Comparison of ENCODE assay signal across 27 mouse cellular contexts in the genomic region with DNA sequence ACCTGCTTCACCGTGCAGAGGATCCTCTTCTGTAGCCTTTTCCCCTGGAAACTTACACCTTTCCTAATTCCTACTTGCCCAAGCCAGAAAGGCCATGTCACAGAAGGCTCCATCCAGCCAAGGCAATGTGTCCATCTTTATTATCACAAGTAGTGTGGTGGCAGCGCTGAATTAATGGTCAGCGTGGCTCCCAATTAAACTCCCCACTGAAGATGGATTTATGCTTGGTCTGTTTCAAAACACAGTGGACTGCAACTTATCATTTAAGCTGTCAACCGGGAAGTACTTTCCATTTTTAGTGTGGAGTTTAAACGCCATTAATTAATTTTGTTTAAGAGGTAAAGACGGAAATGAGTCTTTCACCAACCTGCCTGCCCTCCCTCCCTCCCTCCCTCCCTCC.
DNase-seq lines count a peak whose midpoint lies in the region; ATAC-seq and TF ChIP-seq lines count a peak whose summit lies in the region.
"Had no signal": no experiment of that assay in that cellular context is flagged by ENCODE, and none has a peak within 500 bp of the region (broad histone marks: within the 10 kb centered on the region; RNA-seq: fewer than 3 reads in every experiment).

No protein-coding gene starts in this region.

- H3K36me3 ChIP-seq in kidney, postnatal 0 days (ENCODE audit: insufficient read depth, low read length), result no peaks in the 10 kb centered on the region
- no peaks in the 10 kb centered on the region for H3K36me3 ChIP-seq in stomach, embryonic 14.5 days (ENCODE audit: control insufficient read depth, insufficient read depth, low read length)
- H3K36me3 ChIP-seq in stomach, postnatal 0 days (ENCODE audit: control insufficient read depth, insufficient read depth, low read length), result no peaks in the 10 kb centered on the region
- no peaks in the 10 kb centered on the region for H3K36me3 ChIP-seq in stomach, embryonic 16.5 days (ENCODE audit: control insufficient read depth, insufficient read depth, low read length)
- H3K36me3 ChIP-seq: embryonic facial prominence, embryonic 10.5 days; embryonic facial prominence, embryonic 13.5 days; forebrain, embryonic 12.5 days; forebrain, embryonic 15.5 days; heart, embryonic 10.5 days; heart, embryonic 13.5 days had no signal

- no peak overlapping the region for H3K9ac ChIP-seq in kidney, postnatal 0 days (ENCODE audit: low read depth, low read length)
- no peak overlapping the region for H3K9ac ChIP-seq in stomach, embryonic 14.5 days (replicated peaks; ENCODE audit: low read depth, low read length)
- no peak overlapping the region for H3K9ac ChIP-seq in stomach, postnatal 0 days (ENCODE audit: low read length)
- H3K9ac ChIP-seq in stomach, embryonic 16.5 days (ENCODE audit: low read length), result no peak overlapping the region
- H3K9ac ChIP-seq: embryonic facial prominence, embryonic 13.5 days; forebrain, embryonic 12.5 days; forebrain, embryonic 15.5 days; heart, embryonic 13.5 days; hindbrain, embryonic 14.5 days had no signal

- H3K27me3 ChIP-seq in kidney, postnatal 0 days (ENCODE audit: insufficient read depth, low read length), result no peaks in the 10 kb centered on the region
- H3K27me3 ChIP-seq in stomach, embryonic 14.5 days (ENCODE audit: control insufficient read depth, insufficient read depth, low read length), result no peaks in the 10 kb centered on the region
- no peaks in the 10 kb centered on the region for H3K27me3 ChIP-seq in stomach, postnatal 0 days (ENCODE audit: control insufficient read depth, insufficient read depth, low read length)
- H3K27me3 ChIP-seq in stomach, embryonic 16.5 days (ENCODE audit: control insufficient read depth, insufficient read depth, low read length), result no peaks in the 10 kb centered on the region
- H3K27me3 ChIP-seq: embryonic facial prominence, embryonic 13.5 days; forebrain, embryonic 12.5 days; forebrain, embryonic 15.5 days; heart, embryonic 13.5 days had no signal

- H3K4me1 ChIP-seq in kidney, postnatal 0 days (replicated peaks; ENCODE audit: insufficient read depth, low read length), result no peaks in the 10 kb centered on the region
- H3K4me1 ChIP-seq in stomach, embryonic 14.5 days (ENCODE audit: control insufficient read depth, insufficient read depth, low read length), result no peaks in the 10 kb centered on the region
- H3K4me1 ChIP-seq in stomach, postnatal 0 days (replicated peaks; ENCODE audit: control insufficient read depth, insufficient read depth), result no peaks in the 10 kb centered on the region
- H3K4me1 ChIP-seq in stomach, embryonic 16.5 days (ENCODE audit: control insufficient read depth, insufficient read depth, low read length), result no peaks in the 10 kb centered on the region
- H3K4me1 ChIP-seq: embryonic facial prominence, embryonic 13.5 days; forebrain, embryonic 12.5 days; forebrain, embryonic 15.5 days had no signal

- H3K4me3 ChIP-seq in kidney, postnatal 0 days (replicated peaks; ENCODE audit: low read depth, low read length), result no peak overlapping the region
- H3K4me3 ChIP-seq in stomach, embryonic 14.5 days (ENCODE audit: low read depth, low read length), result no peak overlapping the region
- no peak overlapping the region for H3K4me3 ChIP-seq in stomach, postnatal 0 days (ENCODE audit: low read depth, low read length)
- no peak overlapping the region for H3K4me3 ChIP-seq in stomach, embryonic 16.5 days (replicated peaks; ENCODE audit: low read length)
- H3K4me3 ChIP-seq: embryonic facial prominence, embryonic 10.5 days; embryonic facial prominence, embryonic 13.5 days; erythroblast, embryonic 14.5 days; forebrain, embryonic 12.5 days; forebrain, embryonic 15.5 days; heart, adult 2 months; heart, embryonic 10.5 days; heart, embryonic 13.5 days had no signal

- H3K4me2 ChIP-seq in kidney, postnatal 0 days (ENCODE audit: low read length), result no peak overlapping the region
- no peak overlapping the region for H3K4me2 ChIP-seq in stomach, embryonic 14.5 days (replicated peaks; ENCODE audit: low read depth, low read length)
- no peak overlapping the region for H3K4me2 ChIP-seq in stomach, postnatal 0 days (replicated peaks; ENCODE audit: low read depth)
- no peak overlapping the region for H3K4me2 ChIP-seq in stomach, embryonic 16.5 days (ENCODE audit: low read depth, low read length)
- H3K4me2 ChIP-seq: embryonic facial prominence, embryonic 13.5 days; forebrain, embryonic 12.5 days; forebrain, embryonic 15.5 days; heart, embryonic 13.5 days; hindbrain, embryonic 14.5 days had no signal

- no peak for TF ChIP-seq EP300 in stomach, postnatal 0 days (optimal IDR thresholded peaks at IDR 0.05)

- no peak overlapping the region for H3K27ac ChIP-seq in kidney, postnatal 0 days
- H3K27ac ChIP-seq in stomach, embryonic 14.5 days (ENCODE audit: low read length), result peak overlapping the region; percentile 3; the same call in 1 of the 2 replicates
- H3K27ac ChIP-seq in stomach, postnatal 0 days (replicated peaks), result no peak overlapping the region
- H3K27ac ChIP-seq in stomach, embryonic 16.5 days (ENCODE audit: low read length), result peak overlapping the region; percentile 5; the same call in 1 of the 2 replicates
- H3K27ac ChIP-seq: embryonic facial prominence, embryonic 10.5 days; embryonic facial prominence, embryonic 13.5 days; forebrain, embryonic 12.5 days; forebrain, embryonic 15.5 days; heart, adult 2 months; heart, embryonic 10.5 days; heart, embryonic 13.5 days; hindbrain, embryonic 14.5 days; hindbrain, postnatal 0 days had no signal

- WGBS in kidney, postnatal 0 days, result 20% methylated on average over 6 of the region's 6 CpGs
- 36% methylated on average over 6 of the region's 6 CpGs for WGBS in stomach, embryonic 14.5 days
- WGBS in stomach, postnatal 0 days, result 37% methylated on average over 6 of the region's 6 CpGs
- 42% methylated on average over 6 of the region's 6 CpGs for WGBS in stomach, embryonic 16.5 days

- no peak for TF ChIP-seq CTCF in kidney, postnatal 0 days (IDR thresholded peaks at IDR 0.05; ENCODE audit: low read depth)
- TF ChIP-seq CTCF in stomach, postnatal 0 days (IDR thresholded peaks at IDR 0.05; ENCODE audit: low read depth), result no peak

- H3K9me3 ChIP-seq in kidney, postnatal 0 days (replicated peaks; ENCODE audit: low read length), result no peaks in the 10 kb centered on the region
- H3K9me3 ChIP-seq in stomach, embryonic 14.5 days (ENCODE audit: control insufficient read depth, low read depth, low read length), result no peaks in the 10 kb centered on the region
- no peaks in the 10 kb centered on the region for H3K9me3 ChIP-seq in stomach, postnatal 0 days (ENCODE audit: control insufficient read depth, low read length)
- H3K9me3 ChIP-seq in stomach, embryonic 16.5 days (replicated peaks; ENCODE audit: control insufficient read depth, low read length), result no peaks in the 10 kb centered on the region
- H3K9me3 ChIP-seq: embryonic facial prominence, embryonic 10.5 days; embryonic facial prominence, embryonic 13.5 days; forebrain, embryonic 12.5 days; forebrain, embryonic 15.5 days; heart, embryonic 10.5 days; heart, embryonic 13.5 days had no signal

- DNase-seq in kidney, postnatal 0 days (ENCODE audit: low spot score), result peak; percentile 55
- DNase-seq in kidney, adult 18-20 months, result no peak
- DNase-seq in stomach, postnatal 0 days (ENCODE audit: low spot score), result no peak
- DNase-seq in neural tube, embryonic 10.5 days (ENCODE audit: extremely low spot score, low spot score), result no peak
- DNase-seq: adrenal gland, postnatal 10 days; adrenal gland, postnatal 36 days; cerebellum, adult 18-20 months; cerebellum, adult 9-10 months; cerebellum, postnatal 14 days; gastrocnemius, postnatal 10 days; gastrocnemius, postnatal 36 days; heart, adult 2 months; heart, postnatal 14 days; heart, postnatal 4 days had no signal

- no peak for ATAC-seq in kidney, postnatal 0 days (replicated peaks; ENCODE audit: low FRiP score, low read depth)
- ATAC-seq in stomach, embryonic 14.5 days (ENCODE audit: insufficient number of reproducible peaks, insufficient read depth, low FRiP score, low read depth), result no peak
- no peak for ATAC-seq in stomach, postnatal 0 days (ENCODE audit: low FRiP score, low TSS enrichment)
- ATAC-seq in stomach, embryonic 16.5 days (ENCODE audit: insufficient read depth, low FRiP score), result no peak
- ATAC-seq: activated CD4-positive, CD25-positive, alpha-beta regulatory T cell, adult 4 months; CD4-positive, CD25-positive, alpha-beta regulatory T cell, adult 4 months; forebrain, embryonic 15.5 days; hindbrain, postnatal 0 days had no signal

Comparison
In these comparisons a context has a peak if more than half of its experiments do, and no peak if none do; other contexts are left out.
1. H3K27ac ChIP-seq: peak in stomach, embryonic 14.5 days (single experiment) and stomach, embryonic 16.5 days (single experiment); none in kidney, postnatal 0 days (single experiment) and stomach, postnatal 0 days (single experiment).